Mouse (Mus musculus) thymus, postnatal 25 days (tissue): ENCODE data around the gene Haus5.

Source experiments
- DNase-seq: peaks from one replicate; pipeline ENCODE4 v3.0.0; 2022

Haus5 gene

GRCm38 (mm10) chr7:30664529-30665200, at the start of gene Haus5:
TSS of gene Haus5 (minus strand) at chr7:30664994.
- DNase-seq = peak; percentile 92

- no peak for DNase-seq
These were observed 47.1 kb upstream of the Haus5 start, which contains the start of gene Atp4a for GRCm38 (mm10) chr7:30711942-30712341. TSS of gene Atp4a (plus strand) at chr7:30712209.

GRCm38 (mm10) chr7:30707441-30707840, 42.6 kb upstream of the Haus5 start:
- DNase-seq = no peak

GRCm38 (mm10) chr7:30706214-30706882, 41.6 kb upstream of the Haus5 start:
- DNase-seq = no peak

GRCm38 (mm10) chr7:30698589-30698988, 33.8 kb upstream of the Haus5 start, which contains the start of gene 2200002J24Rik:
TSS of gene 2200002J24Rik (plus strand) at chr7:30698926.
- DNase-seq = no peak

- no peak for DNase-seq
These were observed 33.3 kb upstream of the Haus5 start for GRCm38 (mm10) chr7:30698101-30698500.

GRCm38 (mm10) chr7:30688325-30688724, 23.5 kb upstream of the Haus5 start:
- no peak for DNase-seq

GRCm38 (mm10) chr7:30683425-30683824, 18.6 kb upstream of the Haus5 start:
- no peak for DNase-seq

GRCm38 (mm10) chr7:30681897-30682296, 17.1 kb upstream of the Haus5 start:
- no peak for DNase-seq

- no peak for DNase-seq
These were observed 13.6 kb upstream of the Haus5 start for GRCm38 (mm10) chr7:30678263-30678975.

GRCm38 (mm10) chr7:30671480-30671879, 6.7 kb upstream of the Haus5 start, which contains the start of gene Pmis2:
TSS of gene Pmis2 (minus strand) at chr7:30671605.
- no peak for DNase-seq

GRCm38 (mm10) chr7:30669229-30669628, 4.4 kb upstream of the Haus5 start:
- DNase-seq = peak; percentile 12

GRCm38 (mm10) chr7:30665321-30665720, 527 bp upstream of the Haus5 start:
- DNase-seq = peak; percentile 5

- peak; percentile 98 for DNase-seq
These were observed 14.9 kb downstream of the Haus5 start, which contains the start of gene Rbm42 for GRCm38 (mm10) chr7:30649591-30650540. TSS of gene Rbm42 (minus strand) at chr7:30650317.

GRCm38 (mm10) chr7:30639083-30639482, 25.7 kb downstream of the Haus5 start:
- no peak for DNase-seq

- no peak for DNase-seq
These were observed 28.4 kb downstream of the Haus5 start for GRCm38 (mm10) chr7:30636395-30636794.

GRCm38 (mm10) chr7:30635752-30636151, 29.0 kb downstream of the Haus5 start, which contains the start of gene Etv2:
TSS of gene Etv2 (minus strand) at chr7:30635852.
- DNase-seq = no peak

GRCm38 (mm10) chr7:30634621-30635020, 30.2 kb downstream of the Haus5 start:
- DNase-seq = peak; percentile 63

GRCm38 (mm10) chr7:30633762-30634412, 30.9 kb downstream of the Haus5 start:
- no peak for DNase-seq

GRCm38 (mm10) chr7:30629013-30629412, 35.8 kb downstream of the Haus5 start:
- DNase-seq = no peak

- no peak for DNase-seq
These were observed 38.1 kb downstream of the Haus5 start for GRCm38 (mm10) chr7:30626647-30627046.
